Comparison of ENCODE assay signal across 8 mouse cellular contexts in the genomic region with DNA sequence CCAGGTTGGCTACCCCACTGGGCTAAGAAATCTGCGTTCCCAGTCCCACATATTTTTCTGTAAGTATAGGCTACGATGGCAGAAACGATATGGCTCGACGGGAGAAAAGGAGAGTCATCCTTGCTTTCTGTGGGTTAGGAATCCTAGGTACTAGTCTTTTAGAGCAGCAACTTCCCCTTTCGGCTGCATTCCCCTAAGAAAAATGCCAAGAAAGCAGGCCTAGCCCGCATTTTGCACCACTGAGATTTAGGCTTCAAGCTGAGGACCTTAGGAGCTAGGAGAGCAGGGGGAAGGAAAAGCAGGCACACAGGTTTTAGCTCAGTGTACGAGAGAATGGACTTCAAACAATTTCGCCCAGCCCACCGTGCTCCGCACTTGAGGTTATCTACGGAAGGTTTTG. TPM values are rescaled to one million over a fixed set of nuclear protein-coding genes. Genes with fewer than 3 reads are reported as not detected.
DNase-seq lines count a peak whose midpoint lies in the region; ATAC-seq and TF ChIP-seq lines count a peak whose summit lies in the region.

No protein-coding gene starts in this region.

- TF ChIP-seq CTCF in lung, embryonic 14.5 days (IDR thresholded peaks at IDR 0.05; ENCODE audit: low read depth) = no peak

- H3K4me3 ChIP-seq in kidney, embryonic 16.5 days (ENCODE audit: low read length) = peak overlapping the region; percentile 60
- H3K4me3 ChIP-seq in lung, embryonic 14.5 days (ENCODE audit: low read depth, low read length) = peak overlapping the region; percentile 54
- H3K4me3 ChIP-seq in stomach, embryonic 16.5 days (replicated peaks; ENCODE audit: low read length) = peak overlapping the region; percentile 59

- H3K27ac ChIP-seq in kidney, embryonic 16.5 days (ENCODE audit: low read length) = no peak overlapping the region
- peak overlapping the region; percentile 96; the same call in 1 of the 2 replicates for H3K27ac ChIP-seq in lung, embryonic 14.5 days (ENCODE audit: low read depth)
- peak overlapping the region; percentile 13; the same call in 1 of the 2 replicates for H3K27ac ChIP-seq in stomach, embryonic 16.5 days (ENCODE audit: low read length)

- H3K4me1 ChIP-seq in kidney, embryonic 16.5 days (ENCODE audit: insufficient read depth, low read length) = 0 out of 2 replicates have a peak, but pooled peaks cover 6% of the 10 kb centered on the region
- no peaks in the 10 kb centered on the region for H3K4me1 ChIP-seq in lung, embryonic 14.5 days (ENCODE audit: insufficient read depth)
- no peaks in the 10 kb centered on the region; the same call in 1 of the 2 replicates for H3K4me1 ChIP-seq in stomach, embryonic 16.5 days (ENCODE audit: control insufficient read depth, insufficient read depth, low read length)

- H3K36me3 ChIP-seq in kidney, embryonic 16.5 days (ENCODE audit: insufficient read depth, low read length) = no peaks in the 10 kb centered on the region
- peaks cover 23% of the 10 kb centered on the region; the same call in 1 of the 2 replicates for H3K36me3 ChIP-seq in lung, embryonic 14.5 days (ENCODE audit: insufficient read depth)
- no peaks in the 10 kb centered on the region for H3K36me3 ChIP-seq in stomach, embryonic 16.5 days (ENCODE audit: control insufficient read depth, insufficient read depth, low read length)

- H3K9ac ChIP-seq in kidney, embryonic 16.5 days (replicated peaks; ENCODE audit: low read length) = peak overlapping the region; percentile 81
- peak overlapping the region; percentile 84 for H3K9ac ChIP-seq in lung, embryonic 14.5 days
- H3K9ac ChIP-seq in stomach, embryonic 16.5 days (ENCODE audit: low read length) = peak overlapping the region; percentile 86

- no peak for ATAC-seq in kidney, embryonic 16.5 days (ENCODE audit: low FRiP score, low TSS enrichment)
- ATAC-seq in hematopoietic stem cell, adult 5-6 weeks (replicated peaks in 1 of 2; ENCODE audit: insufficient read depth in 1 of 2, low FRiP score in 2 of 2, low TSS enrichment in 1 of 2, low read depth in 1 of 2, poor library complexity in 2 of 2, severe bottlenecking in 2 of 2) = 0 out of 4 replicates have a peak, but pooled peaks have one; percentile 13 to 15
- no peak for ATAC-seq in lung, embryonic 14.5 days (ENCODE audit: insufficient read depth)
- no peak for ATAC-seq in stomach, embryonic 16.5 days (ENCODE audit: insufficient read depth, low FRiP score)

- H3K27me3 ChIP-seq in kidney, embryonic 16.5 days (ENCODE audit: insufficient read depth, low read length) = no peaks in the 10 kb centered on the region
- H3K27me3 ChIP-seq in lung, embryonic 14.5 days (ENCODE audit: insufficient read depth, low read length) = no peaks in the 10 kb centered on the region
- no peaks in the 10 kb centered on the region; the same call in 1 of the 2 replicates for H3K27me3 ChIP-seq in stomach, embryonic 16.5 days (ENCODE audit: control insufficient read depth, insufficient read depth, low read length)

- H3K4me2 ChIP-seq in kidney, embryonic 16.5 days (replicated peaks; ENCODE audit: low read depth, low read length) = peak overlapping the region; percentile 51
- peak overlapping the region; percentile 62 for H3K4me2 ChIP-seq in lung, embryonic 14.5 days
- H3K4me2 ChIP-seq in stomach, embryonic 16.5 days (ENCODE audit: low read depth, low read length) = peak overlapping the region; percentile 54

- no peaks in the 10 kb centered on the region for H3K9me3 ChIP-seq in kidney, embryonic 16.5 days (ENCODE audit: low read length)
- no peaks in the 10 kb centered on the region for H3K9me3 ChIP-seq in lung, embryonic 14.5 days (ENCODE audit: low read depth, low read length)
- no peaks in the 10 kb centered on the region for H3K9me3 ChIP-seq in stomach, embryonic 16.5 days (replicated peaks; ENCODE audit: control insufficient read depth, low read length)

- DNase-seq in kidney, adult 18-20 months = no peak
- peak; percentile 13 for DNase-seq in ZHBTc4 (ENCODE audit: low read depth, low spot score)
- peak; percentile 35 for DNase-seq in lung, embryonic 14.5 days
- DNase-seq in adrenal gland, postnatal 4 days (ENCODE audit: low spot score in 2 of 2) = no peak
- DNase-seq in retina, postnatal 1 day = no peak

- WGBS in kidney, embryonic 16.5 days = 29% methylated on average over 12 of the region's 12 CpGs
- WGBS in lung, embryonic 14.5 days = 11% methylated on average over 12 of the region's 12 CpGs
- 20% methylated on average over 12 of the region's 12 CpGs for WGBS in stomach, embryonic 16.5 days

RNA-seq across cellular contexts. Expression of gene Rap2c, which starts 0.9 kb away (rescaled TPM):
- 13.4 and 13.5 TPM in 2 replicates for polyA plus RNA-seq in kidney, embryonic 16.5 days (2015; fragmentation: Nextera tagmentation; extraction: Ambion mirVana)
- total RNA-seq in hematopoietic stem cell, adult 5-6 weeks (2017) = 21.5 and 25.6 TPM in 2 replicates
- polyA plus RNA-seq in lung, embryonic 14.5 days (2014; fragmentation: Nextera tagmentation; extraction: Ambion mirVana) = 24.3 and 26.7 TPM in 2 replicates
- 18.0 TPM in 2 replicates for polyA plus RNA-seq in stomach, embryonic 16.5 days (2015; fragmentation: Nextera tagmentation; extraction: Ambion mirVana)
- 10 to 100 TPM; 32.0 to 34.1 TPM for total RNA-seq in adrenal gland, postnatal 4 days (2021)

Comparison
In these comparisons a context has a peak if more than half of its experiments do, and no peak if none do; other contexts are left out.
1. ATAC-seq: peak in hematopoietic stem cell, adult 5-6 weeks (2 of 2); none in kidney, embryonic 16.5 days (single experiment), lung, embryonic 14.5 days (single experiment) and stomach, embryonic 16.5 days (single experiment).
2. DNase-seq: peak in ZHBTc4 (single experiment) and lung, embryonic 14.5 days (single experiment); none in kidney, adult 18-20 months (single experiment), adrenal gland, postnatal 4 days (0 of 2) and retina, postnatal 1 day (single experiment).
3. Peak in every context shown above with its lines, with median percentiles within 50 percentile points of each other: H3K4me2 ChIP-seq, H3K4me3 ChIP-seq and H3K9ac ChIP-seq.